Mouse (Mus musculus): Measurements from ENCODE around the gene Mc3r. TPM values are rescaled to one million over a fixed set of nuclear protein-coding genes. Genes with fewer than 3 reads are reported as not detected.

Mc3r gene
- polyA plus RNA-seq, 1 experiment: not detected

DNA sequence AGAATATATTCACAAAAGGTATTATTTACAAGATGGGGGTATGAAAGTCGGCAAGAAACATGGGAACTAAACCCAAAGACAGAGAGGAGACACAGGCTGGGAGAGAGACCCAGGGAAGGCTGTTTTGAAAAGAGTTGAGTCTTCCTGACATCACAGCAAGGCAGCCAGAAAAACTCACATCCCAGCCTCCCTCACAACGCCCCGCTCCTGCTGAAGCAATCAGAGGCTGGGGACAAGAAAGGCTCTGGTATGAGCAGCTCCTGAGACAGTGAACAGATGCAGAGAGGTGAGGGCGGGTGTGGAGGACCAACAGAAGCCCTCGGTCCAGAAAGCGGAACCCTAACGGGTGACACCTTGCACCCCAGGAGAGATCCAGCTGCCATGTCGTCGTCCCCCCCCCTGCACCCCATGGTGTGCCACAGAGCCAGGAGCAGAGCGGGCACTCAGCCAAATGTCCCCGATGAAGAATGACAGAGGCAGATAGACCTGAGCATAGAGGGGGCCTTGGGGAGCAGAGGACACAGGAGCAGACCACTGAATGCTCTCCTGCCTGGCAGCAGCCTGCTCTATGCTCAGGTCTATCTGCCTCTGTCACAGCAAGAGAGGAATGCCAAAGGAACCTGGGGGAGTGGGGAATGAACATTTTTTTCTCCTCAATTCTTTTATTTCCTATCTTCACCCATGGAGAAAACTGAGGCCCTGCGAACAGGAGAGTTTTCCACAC, 22.8 kb downstream of the Mc3r start:
- Histone ChIP-seq H3K9me3 (no peaks in the 10 kb centered on the region), H3K36me3 (replicated peaks; ENCODE audit: low read length) (no peaks in the 10 kb centered on the region), H3K27me3 (replicated peaks) (no peaks in the 10 kb centered on the region), H3K4me3 (replicated peaks) (no peak overlapping the region), H3K4me1 (peaks cover 10% of the 10 kb centered on the region; the same call in 1 of the 2 replicates)
- TF ChIP-seq GATA1 (IDR thresholded peaks at IDR 0.05; ENCODE audit: borderline replicate concordance, low read length) (no peak), FLI1 (IDR thresholded peaks at IDR 0.05; ENCODE audit: low read length) (no peak)

DNA sequence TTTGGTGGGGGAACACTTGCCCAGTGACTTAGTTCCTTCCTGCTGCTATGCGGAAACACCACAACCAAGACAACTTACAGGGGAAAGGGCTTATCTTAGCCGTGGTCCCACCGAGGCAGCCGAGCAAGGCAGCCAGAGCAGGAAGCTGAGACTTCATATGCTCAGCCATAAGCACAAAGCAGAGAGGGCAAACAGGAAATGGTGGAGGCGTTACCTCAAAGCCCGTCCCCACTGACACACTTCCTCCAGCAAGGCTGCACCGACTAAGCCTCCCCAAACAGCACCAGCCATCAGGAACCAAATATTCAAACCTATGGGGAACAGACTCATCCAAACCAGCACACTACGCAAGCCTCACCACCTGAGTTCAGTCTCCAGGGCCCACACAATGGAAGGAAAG, 26.4 kb downstream of the Mc3r start:
- Histone ChIP-seq H3K9me3 (peaks cover 2% of the 10 kb centered on the region; the same call in 1 of the 2 replicates), H3K36me3 (replicated peaks; ENCODE audit: low read length) (no peaks in the 10 kb centered on the region)

DNA sequence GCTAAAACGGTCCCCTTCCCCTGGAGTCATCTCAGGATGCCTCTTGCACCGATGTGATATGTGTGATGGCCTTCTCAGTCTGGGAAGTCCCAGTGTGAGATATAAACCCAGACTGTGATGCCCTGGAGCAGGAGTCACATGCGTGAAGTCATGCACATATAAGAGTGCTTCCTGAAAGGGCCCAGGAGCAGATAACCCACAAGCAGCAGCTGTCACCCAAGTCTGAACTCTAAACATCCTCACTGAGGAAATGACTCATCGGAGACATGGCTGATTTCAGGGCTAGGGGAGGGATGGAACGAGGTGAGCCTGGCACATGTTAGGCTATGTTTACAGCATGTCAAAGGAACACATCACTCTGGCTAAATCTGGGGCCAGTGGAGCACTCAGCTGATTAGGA, 27.9 kb downstream of the Mc3r start:
- no peaks in the 10 kb centered on the region for H3K27me3 ChIP-seq (replicated peaks)
- H3K9me3 ChIP-seq: peaks cover 7% of the 10 kb centered on the region
- H3K4me3 ChIP-seq (replicated peaks): no peak overlapping the region
- TF ChIP-seq FLI1 (IDR thresholded peaks at IDR 0.05; ENCODE audit: low read length) (no peak), GATA1 (IDR thresholded peaks at IDR 0.05; ENCODE audit: borderline replicate concordance, low read length) (no peak)
- peaks cover 12% of the 10 kb centered on the region; the same call in 1 of the 2 replicates for H3K4me1 ChIP-seq
- no peaks in the 10 kb centered on the region for H3K36me3 ChIP-seq (replicated peaks; ENCODE audit: low read length)

More for the DNA sequence above, 26.4 kb downstream of the Mc3r start:
- Histone ChIP-seq H3K27me3 (replicated peaks) (no peaks in the 10 kb centered on the region), H3K4me1 (peaks cover 12% of the 10 kb centered on the region; the same call in 1 of the 2 replicates), H3K4me3 (replicated peaks) (no peak overlapping the region)
- TF ChIP-seq GATA1 (IDR thresholded peaks at IDR 0.05; ENCODE audit: borderline replicate concordance, low read length) (no peak), FLI1 (IDR thresholded peaks at IDR 0.05; ENCODE audit: low read length) (no peak)

DNA sequence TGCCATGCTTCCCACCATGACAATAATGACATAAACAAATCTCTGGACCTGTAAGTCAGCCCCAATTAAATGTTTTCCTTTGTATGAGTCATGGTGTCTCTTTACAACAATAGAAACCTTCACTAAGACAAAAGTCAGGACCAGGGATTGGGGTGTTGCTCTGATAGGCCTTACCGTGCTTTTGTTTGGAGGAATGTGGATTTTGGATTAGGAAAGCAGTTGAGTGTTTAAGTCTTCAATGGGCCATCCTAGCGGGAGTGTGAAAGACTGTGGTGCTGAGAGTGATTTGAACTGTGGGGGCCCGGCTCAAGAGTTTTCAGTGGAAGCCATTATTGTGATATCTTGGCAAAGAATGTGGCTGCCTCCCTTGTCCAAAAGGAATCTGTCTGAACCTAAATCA, 30.7 kb downstream of the Mc3r start:
- Histone ChIP-seq H3K4me3 (replicated peaks) (no peak overlapping the region), H3K27me3 (replicated peaks) (no peaks in the 10 kb centered on the region), H3K4me1 (peaks cover 12% of the 10 kb centered on the region; the same call in 1 of the 2 replicates), H3K36me3 (replicated peaks; ENCODE audit: low read length) (no peaks in the 10 kb centered on the region), H3K9me3 (peaks cover 12% of the 10 kb centered on the region)
- TF ChIP-seq GATA1 (IDR thresholded peaks at IDR 0.05; ENCODE audit: borderline replicate concordance, low read length) (no peak), FLI1 (IDR thresholded peaks at IDR 0.05; ENCODE audit: low read length) (no peak)

DNA sequence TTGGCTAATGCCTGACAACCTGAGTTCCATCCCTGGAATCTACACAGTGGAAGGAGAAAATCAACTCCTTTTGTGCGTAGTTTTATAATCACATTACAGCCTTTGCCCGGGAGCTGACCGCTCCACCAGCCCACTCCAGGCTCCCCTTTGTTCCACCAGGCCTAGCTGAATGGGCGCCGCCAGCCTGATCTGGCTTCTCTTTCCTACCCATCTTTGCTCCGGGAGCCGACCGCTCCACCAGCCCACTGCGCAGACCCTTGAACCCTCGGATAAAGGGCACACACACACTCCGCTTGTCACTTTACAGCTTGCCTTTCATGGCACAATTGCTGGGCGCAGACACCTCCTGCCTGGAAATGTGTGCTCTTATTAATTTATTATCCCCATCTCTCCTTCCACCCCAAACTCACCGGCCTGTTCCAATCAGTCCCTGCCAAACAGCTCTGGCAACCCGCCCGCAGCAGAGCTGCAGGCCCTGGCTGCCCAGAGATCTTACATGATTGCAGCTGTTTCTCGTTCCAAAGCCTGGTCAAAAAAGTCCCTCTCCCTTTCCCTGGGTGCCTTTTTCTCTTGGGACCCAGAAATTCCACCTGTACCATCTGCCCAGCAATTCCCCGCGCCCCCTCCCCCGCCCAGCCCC, 33.9 kb downstream of the Mc3r start:
- Histone ChIP-seq H3K4me3 (replicated peaks) (no peak overlapping the region), H3K36me3 (replicated peaks; ENCODE audit: low read length) (no peaks in the 10 kb centered on the region), H3K4me1 (no peaks in the 10 kb centered on the region), H3K27me3 (replicated peaks) (no peaks in the 10 kb centered on the region), H3K9me3 (peaks cover 12% of the 10 kb centered on the region)
- no peak for TF ChIP-seq FLI1 (IDR thresholded peaks at IDR 0.05; ENCODE audit: low read length)
- no peak for TF ChIP-seq GATA1 (IDR thresholded peaks at IDR 0.05; ENCODE audit: borderline replicate concordance, low read length)

DNA sequence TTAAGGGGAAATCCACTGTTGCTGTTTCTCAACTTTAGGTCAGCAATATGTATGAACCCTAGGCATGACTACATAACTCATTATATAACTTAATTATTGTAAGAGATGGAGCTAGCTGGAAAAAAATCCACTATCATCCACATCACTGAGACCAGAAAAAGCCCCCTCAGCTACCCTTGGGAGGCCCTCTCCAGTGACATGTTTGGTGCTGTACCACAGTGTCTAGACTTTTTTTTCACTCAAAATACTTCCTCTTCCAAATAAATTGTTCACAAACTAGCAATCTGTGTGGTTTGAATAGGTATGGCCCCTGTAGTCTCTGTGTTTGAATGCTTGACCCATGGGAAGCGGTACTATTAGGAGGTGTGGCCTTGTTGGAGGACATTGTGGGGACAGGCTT, 39.4 kb downstream of the Mc3r start:
- no peak for TF ChIP-seq FLI1 (IDR thresholded peaks at IDR 0.05; ENCODE audit: low read length)
- no peak for TF ChIP-seq GATA1 (IDR thresholded peaks at IDR 0.05; ENCODE audit: borderline replicate concordance, low read length)
- H3K4me3 ChIP-seq (replicated peaks): no peak overlapping the region
- H3K27me3 ChIP-seq (replicated peaks): no peaks in the 10 kb centered on the region
- no peaks in the 10 kb centered on the region for H3K4me1 ChIP-seq
- no peaks in the 10 kb centered on the region for H3K36me3 ChIP-seq (replicated peaks; ENCODE audit: low read length)
- H3K9me3 ChIP-seq: no peaks in the 10 kb centered on the region

DNA sequence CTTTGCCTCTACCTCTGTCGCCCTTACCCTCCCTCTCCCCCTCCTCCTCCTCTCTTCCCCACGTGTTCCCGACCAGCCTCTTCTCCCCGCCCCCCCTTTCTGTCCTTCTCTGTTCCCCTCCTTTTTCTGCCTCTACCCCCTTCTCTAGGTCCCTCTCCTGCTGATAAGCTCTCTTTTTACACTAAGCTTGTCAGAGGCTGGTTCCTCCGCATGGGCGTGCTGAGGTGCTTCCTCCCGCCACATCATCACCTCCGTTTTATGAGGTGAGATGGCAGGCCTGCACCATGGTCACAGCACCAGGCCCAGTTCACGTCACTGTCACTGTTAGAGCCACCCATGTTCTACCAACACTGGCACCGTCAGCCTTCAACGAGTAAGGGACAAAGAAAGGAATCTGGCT, 40.7 kb downstream of the Mc3r start:
- H3K36me3 ChIP-seq (replicated peaks; ENCODE audit: low read length): no peaks in the 10 kb centered on the region
- H3K27me3 ChIP-seq (replicated peaks): no peaks in the 10 kb centered on the region
- no peak overlapping the region for H3K4me3 ChIP-seq (replicated peaks)
- no peaks in the 10 kb centered on the region for H3K9me3 ChIP-seq
- TF ChIP-seq FLI1 (IDR thresholded peaks at IDR 0.05; ENCODE audit: low read length): no peak
- no peak for TF ChIP-seq GATA1 (IDR thresholded peaks at IDR 0.05; ENCODE audit: borderline replicate concordance, low read length)
- H3K4me1 ChIP-seq: no peaks in the 10 kb centered on the region

DNA sequence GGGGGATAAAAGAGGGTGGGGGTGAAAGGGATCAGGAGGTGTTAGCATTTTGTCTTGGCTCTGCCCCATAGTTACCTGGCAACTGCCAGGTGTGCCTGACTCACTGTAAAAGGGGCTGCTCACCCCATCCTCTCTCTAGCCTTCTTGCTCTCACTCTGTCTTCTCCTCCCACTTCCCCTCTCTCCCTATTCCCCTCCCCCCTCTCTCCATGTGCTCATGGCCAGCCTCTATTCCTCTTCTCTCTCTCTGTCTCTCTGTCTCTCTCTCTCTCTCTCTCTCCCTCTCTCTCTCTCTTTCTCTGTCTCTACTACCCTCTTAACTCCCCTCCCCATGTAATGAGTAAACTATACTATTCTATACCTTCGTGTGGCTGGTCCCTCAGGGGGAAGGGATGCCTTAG, 41.3 kb downstream of the Mc3r start:
- no peaks in the 10 kb centered on the region for H3K4me1 ChIP-seq
- no peak for TF ChIP-seq FLI1 (IDR thresholded peaks at IDR 0.05; ENCODE audit: low read length)
- no peak for TF ChIP-seq GATA1 (IDR thresholded peaks at IDR 0.05; ENCODE audit: borderline replicate concordance, low read length)
- H3K36me3 ChIP-seq (replicated peaks; ENCODE audit: low read length): no peaks in the 10 kb centered on the region
- no peaks in the 10 kb centered on the region for H3K27me3 ChIP-seq (replicated peaks)
- H3K4me3 ChIP-seq (replicated peaks): no peak overlapping the region
- no peaks in the 10 kb centered on the region for H3K9me3 ChIP-seq

DNA sequence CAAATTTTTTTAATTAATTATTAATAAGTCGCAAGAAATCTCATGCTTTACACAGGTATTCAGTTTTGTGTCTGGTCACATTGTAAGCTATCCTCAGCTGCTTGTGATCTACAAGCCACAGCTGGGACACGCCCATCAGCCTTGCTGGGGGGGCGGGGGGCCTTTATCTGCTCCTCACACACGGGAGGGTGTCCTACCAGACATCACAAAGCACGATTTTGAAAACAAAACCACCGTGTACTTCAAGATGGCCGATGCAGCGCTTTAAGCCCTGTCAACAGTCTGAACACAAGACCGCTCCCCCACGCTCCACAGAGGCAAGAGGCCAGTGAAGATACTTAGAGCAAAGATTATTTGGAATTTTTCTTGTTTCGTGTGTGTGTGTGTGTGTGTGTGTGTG, 42.2 kb downstream of the Mc3r start:
- H3K9me3 ChIP-seq: no peaks in the 10 kb centered on the region; the same call in 1 of the 2 replicates
- H3K36me3 ChIP-seq (replicated peaks; ENCODE audit: low read length): no peaks in the 10 kb centered on the region
- H3K4me1 ChIP-seq: no peaks in the 10 kb centered on the region
- H3K27me3 ChIP-seq (replicated peaks): no peaks in the 10 kb centered on the region
- TF ChIP-seq GATA1 (IDR thresholded peaks at IDR 0.05; ENCODE audit: borderline replicate concordance, low read length) (no peak), FLI1 (IDR thresholded peaks at IDR 0.05; ENCODE audit: low read length) (no peak)
- H3K4me3 ChIP-seq (replicated peaks): no peak overlapping the region

DNA sequence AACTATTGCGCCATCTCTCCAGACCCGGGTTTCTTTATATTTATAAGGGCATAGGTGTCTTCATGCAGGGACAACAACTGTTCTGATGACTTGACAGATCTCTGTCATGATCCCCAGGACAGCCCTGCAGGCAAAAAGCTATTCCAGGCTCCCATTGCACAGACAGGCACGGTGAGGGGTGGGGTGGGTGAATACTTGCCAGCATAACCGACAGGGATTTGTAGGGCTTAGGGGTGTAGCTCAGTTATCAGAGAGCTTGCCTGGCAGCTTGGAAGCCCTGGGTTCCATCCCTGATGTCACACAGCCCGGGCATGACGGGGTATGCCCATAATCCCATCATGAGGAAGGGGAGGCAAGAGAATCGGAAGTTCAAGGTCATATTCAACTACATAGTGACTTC, 42.7 kb downstream of the Mc3r start:
- Histone ChIP-seq H3K36me3 (replicated peaks; ENCODE audit: low read length) (no peaks in the 10 kb centered on the region), H3K9me3 (no peaks in the 10 kb centered on the region; the same call in 1 of the 2 replicates), H3K27me3 (replicated peaks) (no peaks in the 10 kb centered on the region), H3K4me3 (replicated peaks) (no peak overlapping the region), H3K4me1 (no peaks in the 10 kb centered on the region)
- TF ChIP-seq FLI1 (IDR thresholded peaks at IDR 0.05; ENCODE audit: low read length) (no peak), GATA1 (IDR thresholded peaks at IDR 0.05; ENCODE audit: borderline replicate concordance, low read length) (no peak)
